Mouse (Mus musculus): ENCODE results near the gene Kank3. TPM values are rescaled to one million over a fixed set of nuclear protein-coding genes. Genes with fewer than 3 reads are reported as not detected.
A peak's percentile ranks its signal among the peaks of the same experiment; 100 is the strongest.

Gene Kank3
- polyA plus RNA-seq, 1 experiment: 146 TPM

DNA sequence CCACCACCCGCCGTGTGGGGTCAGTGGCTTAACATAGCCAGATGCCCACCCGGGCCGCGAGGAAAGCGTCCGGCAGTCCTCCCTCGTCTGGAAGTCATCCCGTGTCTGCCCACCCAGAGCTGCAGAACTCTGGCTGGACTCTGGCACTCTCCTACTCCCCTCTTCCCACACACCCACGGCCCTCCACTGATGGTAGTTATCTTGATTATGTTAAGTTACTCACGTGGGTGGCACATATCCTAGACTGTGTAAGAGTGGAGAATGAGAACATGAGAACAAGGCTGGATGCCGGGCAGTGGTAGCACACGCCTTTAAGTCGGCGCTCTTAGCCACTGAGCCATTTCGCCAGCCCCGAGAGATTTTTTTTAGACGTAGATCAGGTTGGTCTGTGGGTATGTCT lies 23.9 kb upstream of the Kank3 start:
- Histone ChIP-seq H3K27ac (ENCODE audit: control insufficient read depth, insufficient read depth, low read depth, low read length) (no peak overlapping the region), H3K36me3 (ENCODE audit: control insufficient read depth, insufficient read depth, low read length) (no peaks in the 10 kb centered on the region), H3K4me1 (ENCODE audit: control insufficient read depth, insufficient read depth, low read length) (peaks cover 11% of the 10 kb centered on the region), H3K4me3 (ENCODE audit: control insufficient read depth, low read depth, low read length) (peak overlapping the region; percentile 69), H3K27me3 (ENCODE audit: control insufficient read depth, insufficient read depth, low read length) (no peaks in the 10 kb centered on the region)
- TF ChIP-seq POLR2A (IDR thresholded peaks at IDR 0.05; ENCODE audit: control insufficient read depth, low read depth, low read length) (no peak), CTCF (IDR thresholded peaks at IDR 0.05; ENCODE audit: control insufficient read depth, insufficient read depth, insufficient replicate concordance, low read depth, low read length) (no peak)

- Histone ChIP-seq H3K4me1 (ENCODE audit: control insufficient read depth, insufficient read depth, low read length) (peaks cover 6% of the 10 kb centered on the region), H3K27ac (ENCODE audit: control insufficient read depth, insufficient read depth, low read depth, low read length) (no peak overlapping the region), H3K36me3 (ENCODE audit: control insufficient read depth, insufficient read depth, low read length) (no peaks in the 10 kb centered on the region), H3K4me3 (ENCODE audit: control insufficient read depth, low read depth, low read length) (no peak overlapping the region), H3K27me3 (ENCODE audit: control insufficient read depth, insufficient read depth, low read length) (no peaks in the 10 kb centered on the region)
- TF ChIP-seq POLR2A (IDR thresholded peaks at IDR 0.05; ENCODE audit: control insufficient read depth, low read depth, low read length) (no peak), CTCF (IDR thresholded peaks at IDR 0.05; ENCODE audit: control insufficient read depth, insufficient read depth, insufficient replicate concordance, low read depth, low read length) (no peak)
Observed at GRCm38 (mm10) chr17:33788732-33789131, 21.6 kb upstream of the Kank3 start.

GRCm38 (mm10) chr17:33798306-33798705 lies 12.0 kb upstream of the Kank3 start:
- H3K36me3 ChIP-seq (ENCODE audit: control insufficient read depth, insufficient read depth, low read length): no peaks in the 10 kb centered on the region
- TF ChIP-seq CTCF (IDR thresholded peaks at IDR 0.05; ENCODE audit: control insufficient read depth, insufficient read depth, insufficient replicate concordance, low read depth, low read length) (no peak), POLR2A (IDR thresholded peaks at IDR 0.05; ENCODE audit: control insufficient read depth, low read depth, low read length) (no peak)
- H3K27ac ChIP-seq (ENCODE audit: control insufficient read depth, insufficient read depth, low read depth, low read length): no peak overlapping the region
- H3K4me1 ChIP-seq (ENCODE audit: control insufficient read depth, insufficient read depth, low read length): no peaks in the 10 kb centered on the region
- no peak overlapping the region for H3K4me3 ChIP-seq (ENCODE audit: control insufficient read depth, low read depth, low read length)
- H3K27me3 ChIP-seq (ENCODE audit: control insufficient read depth, insufficient read depth, low read length): no peaks in the 10 kb centered on the region

GRCm38 (mm10) chr17:33799277-33799676 lies 11.0 kb upstream of the Kank3 start:
- H3K27ac ChIP-seq (ENCODE audit: control insufficient read depth, insufficient read depth, low read depth, low read length): no peak overlapping the region
- TF ChIP-seq POLR2A (IDR thresholded peaks at IDR 0.05; ENCODE audit: control insufficient read depth, low read depth, low read length) (no peak), CTCF (IDR thresholded peaks at IDR 0.05; ENCODE audit: control insufficient read depth, insufficient read depth, insufficient replicate concordance, low read depth, low read length) (no peak)
- no peaks in the 10 kb centered on the region for H3K27me3 ChIP-seq (ENCODE audit: control insufficient read depth, insufficient read depth, low read length)
- H3K4me3 ChIP-seq (ENCODE audit: control insufficient read depth, low read depth, low read length): no peak overlapping the region
- no peaks in the 10 kb centered on the region for H3K4me1 ChIP-seq (ENCODE audit: control insufficient read depth, insufficient read depth, low read length)
- H3K36me3 ChIP-seq (ENCODE audit: control insufficient read depth, insufficient read depth, low read length): no peaks in the 10 kb centered on the region

- H3K4me1 ChIP-seq (ENCODE audit: control insufficient read depth, insufficient read depth, low read length): no peaks in the 10 kb centered on the region
Observed at GRCm38 (mm10) chr17:33802221-33802620, 8.1 kb upstream of the Kank3 start.

GRCm38 (mm10) chr17:33804205-33804604 lies 6.1 kb upstream of the Kank3 start:
- Histone ChIP-seq H3K4me3 (ENCODE audit: control insufficient read depth, low read depth, low read length) (no peak overlapping the region), H3K27ac (ENCODE audit: control insufficient read depth, insufficient read depth, low read depth, low read length) (no peak overlapping the region), H3K36me3 (ENCODE audit: control insufficient read depth, insufficient read depth, low read length) (no peaks in the 10 kb centered on the region), H3K4me1 (ENCODE audit: control insufficient read depth, insufficient read depth, low read length) (peaks cover 3% of the 10 kb centered on the region), H3K27me3 (ENCODE audit: control insufficient read depth, insufficient read depth, low read length) (no peaks in the 10 kb centered on the region)
- TF ChIP-seq CTCF (IDR thresholded peaks at IDR 0.05; ENCODE audit: control insufficient read depth, insufficient read depth, insufficient replicate concordance, low read depth, low read length) (no peak), POLR2A (IDR thresholded peaks at IDR 0.05; ENCODE audit: control insufficient read depth, low read depth, low read length) (no peak)

More at GRCm38 (mm10) chr17:33802221-33802620, 8.1 kb upstream of the Kank3 start:
- H3K4me3 ChIP-seq (ENCODE audit: control insufficient read depth, low read depth, low read length): no peak overlapping the region
- H3K36me3 ChIP-seq (ENCODE audit: control insufficient read depth, insufficient read depth, low read length): no peaks in the 10 kb centered on the region
- TF ChIP-seq POLR2A (IDR thresholded peaks at IDR 0.05; ENCODE audit: control insufficient read depth, low read depth, low read length) (no peak), CTCF (IDR thresholded peaks at IDR 0.05; ENCODE audit: control insufficient read depth, insufficient read depth, insufficient replicate concordance, low read depth, low read length) (no peak)
- no peaks in the 10 kb centered on the region for H3K27me3 ChIP-seq (ENCODE audit: control insufficient read depth, insufficient read depth, low read length)
- no peak overlapping the region for H3K27ac ChIP-seq (ENCODE audit: control insufficient read depth, insufficient read depth, low read depth, low read length)

DNA sequence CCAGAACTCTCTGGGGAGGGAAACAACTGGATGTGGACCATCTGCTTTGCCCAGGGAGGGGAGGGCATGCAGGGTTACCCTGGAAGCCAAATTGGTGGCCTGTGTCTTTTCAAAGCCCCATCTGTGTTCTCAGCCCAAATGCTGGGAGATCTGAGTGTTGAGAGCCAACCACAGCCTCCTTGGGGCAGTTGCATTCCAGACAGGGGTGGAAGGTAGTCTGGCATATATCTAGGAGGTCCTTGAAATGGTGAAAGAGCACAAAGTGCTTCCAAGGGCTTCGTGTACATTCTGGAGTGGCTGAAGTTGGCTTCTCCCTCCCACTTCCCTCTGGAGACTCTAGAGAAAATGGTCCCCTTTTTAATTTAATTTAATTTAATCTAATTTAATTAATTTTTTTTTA lies 5.6 kb upstream of the Kank3 start:
- Histone ChIP-seq H3K4me3 (ENCODE audit: control insufficient read depth, low read depth, low read length) (no peak overlapping the region), H3K27ac (ENCODE audit: control insufficient read depth, insufficient read depth, low read depth, low read length) (no peak overlapping the region), H3K36me3 (ENCODE audit: control insufficient read depth, insufficient read depth, low read length) (no peaks in the 10 kb centered on the region), H3K27me3 (ENCODE audit: control insufficient read depth, insufficient read depth, low read length) (no peaks in the 10 kb centered on the region), H3K4me1 (ENCODE audit: control insufficient read depth, insufficient read depth, low read length) (peaks cover 3% of the 10 kb centered on the region)
- TF ChIP-seq CTCF (IDR thresholded peaks at IDR 0.05; ENCODE audit: control insufficient read depth, insufficient read depth, insufficient replicate concordance, low read depth, low read length) (no peak), POLR2A (IDR thresholded peaks at IDR 0.05; ENCODE audit: control insufficient read depth, low read depth, low read length) (no peak)
